In genomic region chr19:47485997-47486566, GRCm38 (mm10) we compare ENCODE assay signal across 8 mouse cellular contexts. TPM values are rescaled to one million over a fixed set of nuclear protein-coding genes. Genes with fewer than 3 reads are reported as not detected.
DNase-seq lines count a peak whose midpoint lies in the region; ATAC-seq and TF ChIP-seq lines count a peak whose summit lies in the region.

No protein-coding gene starts in this region.

- CTCF ChIA-PET in Patski (lab: Charles Lee): interaction anchor here (0.5 to 2.9 kb wide), 8 partner anchors 11 to 1536 kb away, joined by 3 to 11 read pairs (median 3); no protein-coding TSS in a partner anchor

- peak; percentile 71 for ATAC-seq in intestine, embryonic 14.5 days (replicated peaks; ENCODE audit: low FRiP score, low TSS enrichment, low read depth)
- no peak for ATAC-seq in intestine, postnatal 0 days
- peak; percentile 35 for ATAC-seq in Patski
- ATAC-seq in forebrain, postnatal 0 days: peak; percentile 54
- ATAC-seq in intestine, embryonic 16.5 days: peak; percentile 80
- ATAC-seq in liver, embryonic 11.5 days (replicated peaks; ENCODE audit: low FRiP score): no peak

- H3K36me3 ChIP-seq in intestine, embryonic 14.5 days (ENCODE audit: control insufficient read depth, insufficient read depth, low read length): no peaks in the 10 kb centered on the region
- no peaks in the 10 kb centered on the region for H3K36me3 ChIP-seq in intestine, postnatal 0 days (ENCODE audit: control insufficient read depth, insufficient read depth)
- H3K36me3 ChIP-seq in forebrain, postnatal 0 days (ENCODE audit: insufficient read depth): no peaks in the 10 kb centered on the region
- H3K36me3 ChIP-seq in intestine, embryonic 16.5 days (ENCODE audit: control insufficient read depth, insufficient read depth, low read length): 0 out of 2 replicates have a peak, but pooled peaks cover 2% of the 10 kb centered on the region
- no peaks in the 10 kb centered on the region for H3K36me3 ChIP-seq in liver, embryonic 11.5 days (ENCODE audit: control insufficient read depth, insufficient read depth, low read length)

- in situ Hi-C loops in Patski (cut with MboI; ENCODE audit: low pct_unique_long_range_greater_than_20kb): loop anchor here (10.0 kb wide), 1 partner anchor 121 kb away; no protein-coding TSS in a partner anchor

- WGBS in intestine, embryonic 14.5 days: 24% methylated on average over 9 of the region's 9 CpGs
- WGBS in intestine, postnatal 0 days: 38% methylated on average over 9 of the region's 9 CpGs
- 41% methylated on average over 9 of the region's 9 CpGs for WGBS in forebrain, postnatal 0 days
- 27% methylated on average over 9 of the region's 9 CpGs for WGBS in intestine, embryonic 16.5 days
- WGBS in liver, embryonic 11.5 days: 34% methylated on average over 9 of the region's 9 CpGs

- H3K27me3 ChIP-seq in intestine, embryonic 14.5 days (replicated peaks; ENCODE audit: control insufficient read depth, insufficient read depth, low read length): no peaks in the 10 kb centered on the region
- H3K27me3 ChIP-seq in intestine, postnatal 0 days (replicated peaks; ENCODE audit: control insufficient read depth, insufficient read depth, low read length): no peaks in the 10 kb centered on the region
- no peaks in the 10 kb centered on the region for H3K27me3 ChIP-seq in Patski
- no peaks in the 10 kb centered on the region for H3K27me3 ChIP-seq in forebrain, postnatal 0 days (ENCODE audit: insufficient read depth, low read length)
- no peaks in the 10 kb centered on the region for H3K27me3 ChIP-seq in intestine, embryonic 16.5 days (replicated peaks; ENCODE audit: control insufficient read depth, insufficient read depth, low read length)
- H3K27me3 ChIP-seq in liver, embryonic 11.5 days (replicated peaks; ENCODE audit: control insufficient read depth, insufficient read depth, low read length): no peaks in the 10 kb centered on the region; the same call in 1 of the 2 replicates

- peaks cover 6% of the 10 kb centered on the region; the same call in 1 of the 2 replicates for H3K9me3 ChIP-seq in intestine, embryonic 14.5 days (ENCODE audit: control insufficient read depth, low read length)
- H3K9me3 ChIP-seq in intestine, postnatal 0 days (ENCODE audit: control insufficient read depth): no peaks in the 10 kb centered on the region
- H3K9me3 ChIP-seq in forebrain, postnatal 0 days (ENCODE audit: low read length): 0 out of 2 replicates have a peak, but pooled peaks cover 3% of the 10 kb centered on the region
- H3K9me3 ChIP-seq in intestine, embryonic 16.5 days (ENCODE audit: control insufficient read depth, low read length): 0 out of 2 replicates have a peak, but pooled peaks cover 2% of the 10 kb centered on the region
- no peaks in the 10 kb centered on the region for H3K9me3 ChIP-seq in liver, embryonic 11.5 days (ENCODE audit: control insufficient read depth, low read length)

- peak overlapping the region; percentile 69; the same call in 1 of the 2 replicates for H3K27ac ChIP-seq in intestine, embryonic 14.5 days (ENCODE audit: low read depth)
- no peak overlapping the region for H3K27ac ChIP-seq in intestine, postnatal 0 days (ENCODE audit: low read depth, low read length)
- H3K27ac ChIP-seq in forebrain, postnatal 0 days (ENCODE audit: low read depth, low read length): peak overlapping the region; percentile 57
- H3K27ac ChIP-seq in intestine, embryonic 16.5 days (ENCODE audit: low read length): peak overlapping the region; percentile 62
- no peak overlapping the region for H3K27ac ChIP-seq in liver, embryonic 11.5 days (ENCODE audit: low read depth, low read length)

- H3K4me2 ChIP-seq in intestine, embryonic 14.5 days (ENCODE audit: low read length): peak overlapping the region; percentile 32
- no peak overlapping the region for H3K4me2 ChIP-seq in intestine, postnatal 0 days (replicated peaks; ENCODE audit: low read depth)
- H3K4me2 ChIP-seq in forebrain, postnatal 0 days (ENCODE audit: low read depth): no peak overlapping the region
- H3K4me2 ChIP-seq in intestine, embryonic 16.5 days (ENCODE audit: low read depth, low read length): no peak overlapping the region
- H3K4me2 ChIP-seq in liver, embryonic 11.5 days: no peak overlapping the region

- no peak overlapping the region for H3K4me3 ChIP-seq in intestine, embryonic 14.5 days (ENCODE audit: low read depth, low read length)
- H3K4me3 ChIP-seq in intestine, postnatal 0 days (ENCODE audit: low read depth, low read length): no peak overlapping the region
- H3K4me3 ChIP-seq in forebrain, postnatal 0 days (ENCODE audit: low read depth, low read length): no peak overlapping the region
- H3K4me3 ChIP-seq in intestine, embryonic 16.5 days (ENCODE audit: low read length): no peak overlapping the region
- H3K4me3 ChIP-seq in liver, embryonic 11.5 days (ENCODE audit: low read depth, low read length): no peak overlapping the region

- TF ChIP-seq CTCF in intestine, postnatal 0 days (IDR thresholded peaks at IDR 0.05; ENCODE audit: low read depth): no peak
- TF ChIP-seq CTCF in Patski (IDR thresholded peaks at IDR 0.05): no peak
- no peak for TF ChIP-seq CTCF in forebrain, postnatal 0 days (IDR thresholded peaks at IDR 0.05; ENCODE audit: low read depth)

- 0 out of 2 replicates have a peak overlapping the region, but pooled peaks have one; percentile 14 for H3K9ac ChIP-seq in intestine, embryonic 14.5 days (ENCODE audit: low read length)
- H3K9ac ChIP-seq in intestine, postnatal 0 days (ENCODE audit: low read depth, low read length): no peak overlapping the region
- H3K9ac ChIP-seq in forebrain, postnatal 0 days: no peak overlapping the region
- H3K9ac ChIP-seq in intestine, embryonic 16.5 days (ENCODE audit: low read depth, low read length): no peak overlapping the region
- no peak overlapping the region for H3K9ac ChIP-seq in liver, embryonic 11.5 days (ENCODE audit: low read depth, low read length)

- no peak for DNase-seq in intestine, embryonic 14.5 days (ENCODE audit: low spot score)
- no peak for DNase-seq in Patski (ENCODE audit: low read depth, low spot score)
- DNase-seq in forebrain, postnatal 0 days: no peak
- DNase-seq in liver, embryonic 11.5 days (ENCODE audit: low spot score): no peak
- DNase-seq in spleen, postnatal 36 days (ENCODE audit: low spot score in 2 of 2): no peak
- DNase-seq in urinary bladder, postnatal 10 days (ENCODE audit: low spot score): no peak

- peaks cover 6% of the 10 kb centered on the region for H3K4me1 ChIP-seq in intestine, embryonic 14.5 days (replicated peaks; ENCODE audit: control insufficient read depth, insufficient read depth, low read length)
- H3K4me1 ChIP-seq in intestine, postnatal 0 days (replicated peaks; ENCODE audit: control insufficient read depth, insufficient read depth, low read length): no peaks in the 10 kb centered on the region
- 0 out of 2 replicates have a peak, but pooled peaks cover 4% of the 10 kb centered on the region for H3K4me1 ChIP-seq in forebrain, postnatal 0 days (ENCODE audit: insufficient read depth)
- H3K4me1 ChIP-seq in intestine, embryonic 16.5 days (ENCODE audit: control insufficient read depth, insufficient read depth, low read length): peaks cover 3% of the 10 kb centered on the region; the same call in 1 of the 2 replicates
- H3K4me1 ChIP-seq in liver, embryonic 11.5 days (replicated peaks; ENCODE audit: control insufficient read depth, insufficient read depth, low read length): 0 out of 2 replicates have a peak, but pooled peaks cover 3% of the 10 kb centered on the region

- POLR2A ChIA-PET in Patski (lab: Charles Lee): no interaction called here

RNA-seq across cellular contexts. Expression of gene Sh3pxd2a, which starts 21.9 kb away (rescaled TPM):
- polyA plus RNA-seq in intestine, embryonic 14.5 days (2014; fragmentation: Nextera tagmentation; extraction: Ambion mirVana): 8.8 and 8.9 TPM in 2 replicates
- 2.2 and 2.4 TPM in 2 replicates for polyA plus RNA-seq in intestine, postnatal 0 days (2015; fragmentation: Nextera tagmentation; extraction: Ambion mirVana)
- 37.3 TPM for polyA plus RNA-seq in Patski (2021)
- total RNA-seq in forebrain, postnatal 0 days (2014; rRNA removed): 16.1 and 20.8 TPM in 2 replicates
- polyA plus RNA-seq in forebrain, postnatal 0 days (2015; fragmentation: Nextera tagmentation; extraction: Ambion mirVana): 0.98 and 1.2 TPM in 2 replicates
- 3.0 and 3.6 TPM in 2 replicates for polyA plus RNA-seq in intestine, embryonic 16.5 days (2015; fragmentation: Nextera tagmentation; extraction: Ambion mirVana)
- 2.9 and 3.6 TPM in 2 replicates for polyA plus RNA-seq in liver, embryonic 11.5 days (2014; fragmentation: Nextera tagmentation; extraction: Ambion mirVana)

RNA-seq across cellular contexts. Expression of gene Stn1, which starts 51.2 kb away (rescaled TPM):
- 53.5 and 60.1 TPM in 2 replicates for polyA plus RNA-seq in intestine, embryonic 14.5 days (2014; fragmentation: Nextera tagmentation; extraction: Ambion mirVana)
- polyA plus RNA-seq in intestine, postnatal 0 days (2015; fragmentation: Nextera tagmentation; extraction: Ambion mirVana): 11.4 and 14.9 TPM in 2 replicates
- polyA plus RNA-seq in Patski (2021): 18.3 TPM
- 17.1 and 19.6 TPM in 2 replicates for total RNA-seq in forebrain, postnatal 0 days (2014; rRNA removed)
- 20.9 and 22.7 TPM in 2 replicates for polyA plus RNA-seq in forebrain, postnatal 0 days (2015; fragmentation: Nextera tagmentation; extraction: Ambion mirVana)
- polyA plus RNA-seq in intestine, embryonic 16.5 days (2015; fragmentation: Nextera tagmentation; extraction: Ambion mirVana): 39.2 and 43.9 TPM in 2 replicates
- polyA plus RNA-seq in liver, embryonic 11.5 days (2014; fragmentation: Nextera tagmentation; extraction: Ambion mirVana): 26.1 and 30.8 TPM in 2 replicates

Comparison
In these comparisons a context has a peak if more than half of its experiments do, and no peak if none do; other contexts are left out.
1. ATAC-seq: peak in intestine, embryonic 14.5 days (single experiment), Patski (single experiment), forebrain, postnatal 0 days (single experiment) and intestine, embryonic 16.5 days (single experiment); none in intestine, postnatal 0 days (single experiment) and liver, embryonic 11.5 days (single experiment).
2. H3K27ac ChIP-seq: peak in intestine, embryonic 14.5 days (single experiment), forebrain, postnatal 0 days (single experiment) and intestine, embryonic 16.5 days (single experiment); none in intestine, postnatal 0 days (single experiment) and liver, embryonic 11.5 days (single experiment).